Mouse (Mus musculus) midbrain, postnatal 0 days (tissue): ENCODE measurements around the gene Padi6. TPM values are rescaled to one million over a fixed set of nuclear protein-coding genes. Genes with fewer than 3 reads are reported as not detected.

ENCODE experiments used
- ATAC-seq: fragments of 200-750 bp; cut with Nextera tagmentation; 2 replicates; pipeline ENCODE4 v1.8.0; 2017; ENCODE audit warnings: moderate number of reproducible peaks, mild to moderate bottlenecking, moderate TSS enrichment, moderate library complexity; ENCODE audit not compliant: low FRiP score
- DNase-seq: peaks from one replicate; pipeline ENCODE4 v3.0.0-alpha.2; 2015; ENCODE audit warnings: low spot score
- H3K27ac ChIP-seq: fragments of 300-500 bp; sonication (generic); 2 replicates; pipeline ENCODE4 v1.5.1; 2014; ENCODE audit warnings: low read depth, mild to moderate bottlenecking, low read length, mixed read lengths
- H3K27me3 ChIP-seq: fragments of 300-500 bp; sonication (generic); 2 replicates; pipeline ENCODE4 v1.6.1; 2014; ENCODE audit warnings: low read length, control low read depth, mixed read lengths; ENCODE audit not compliant: insufficient read depth
- H3K36me3 ChIP-seq: fragments of 300-500 bp; sonication (generic); 2 replicates; pipeline ENCODE4 v1.6.1; 2014; ENCODE audit warnings: low read length, control low read depth, mixed read lengths; ENCODE audit not compliant: insufficient read depth
- H3K4me1 ChIP-seq: fragments of 300-500 bp; sonication (generic); 2 replicates; pipeline ENCODE4 v1.6.1; 2014; ENCODE audit warnings: mild to moderate bottlenecking, control low read depth, antibody characterized with exemption, low read length, mixed read lengths; ENCODE audit not compliant: insufficient read depth
- H3K4me2 ChIP-seq: fragments of 300-500 bp; sonication (generic); 2 replicates; pipeline ENCODE4 v1.6.1; 2014; ENCODE audit warnings: low read depth, mild to moderate bottlenecking, low read length, mixed read lengths; ENCODE audit not compliant: poor library complexity, severe bottlenecking
- H3K4me3 ChIP-seq: fragments of 300-500 bp; sonication (generic); 2 replicates; pipeline ENCODE4 v1.5.1; 2014; ENCODE audit warnings: low read depth, mild to moderate bottlenecking, low read length, moderate library complexity
- H3K9ac ChIP-seq: fragments of 300-500 bp; sonication (generic); replicated peaks from 2 replicates; pipeline ENCODE4 v1.6.1; 2014; ENCODE audit warnings: mild to moderate bottlenecking, low read length, moderate library complexity, mixed read lengths; ENCODE audit not compliant: poor library complexity, severe bottlenecking
- H3K9me3 ChIP-seq: fragments of 300-500 bp; sonication (generic); 2 replicates; pipeline ENCODE4 v1.6.1; 2016; ENCODE audit warnings: low read length, control low read depth
- CTCF ChIP-seq: IDR thresholded peaks from 2 replicates; pipeline ENCODE4 v1.5.1; 2016; ENCODE audit warnings: antibody characterized with exemption, mild to moderate bottlenecking
- WGBS: fragments of 180-500 bp; shearing (Covaris S2); extraction: QIAGEN DNeasy Blood & Tissue Kit; methylation state at CpG from one replicate; pipeline ENCODE4 v1.1.7; 2014; 5-methylcytosine and 5-hydroxymethylcytosine counted together
- polyA plus RNA-seq: library from polyadenylated mRNA; unstranded; fragments of >200 nt; fragmentation: Nextera tagmentation; extraction: Ambion mirVana; gene quantifications from 2 replicates; pipeline ENCODE4 v1.2.1, GENCODE M21; 2015
- total RNA-seq: library from RNA; depleted of rRNA; stranded (reverse); fragments of >200 nt; gene quantifications from 2 replicates; pipeline ENCODE4 v1.2.3, GENCODE M21; 2014

The Padi6 gene
- total and polyA plus RNA-seq, 2 experiments from 2014 or later = 0.10 TPM; not detected in 1

GRCm38 (mm10) chr4:140704166-140704565, 38.3 kb downstream of the Padi6 start:
- H3K27me3 ChIP-seq = peaks cover 5% of the 10 kb centered on the region; the same call in 1 of the 2 replicates
- peaks cover 6% of the 10 kb centered on the region; the same call in 1 of the 2 replicates for H3K4me1 ChIP-seq
- no peak overlapping the region for H3K27ac ChIP-seq
- H3K36me3 ChIP-seq = peaks cover 9% of the 10 kb centered on the region
- no peak overlapping the region for H3K4me3 ChIP-seq
- DNase-seq (no peak), ATAC-seq (no peak)
- no peak overlapping the region for H3K9ac ChIP-seq
- TF ChIP-seq CTCF = no peak
- H3K4me2 ChIP-seq = no peak overlapping the region
- WGBS = 24% methylated on average over 4 of the region's 4 CpGs
- H3K9me3 ChIP-seq = no peaks in the 10 kb centered on the region

- DNase-seq = no peak
- peak overlapping the region; percentile 82; the same call in 1 of the 2 replicates for H3K27ac ChIP-seq
- 6% methylated on average over 8 of the region's 8 CpGs for WGBS
- peaks cover 3% of the 10 kb centered on the region for H3K36me3 ChIP-seq
- no peaks in the 10 kb centered on the region for H3K9me3 ChIP-seq
- H3K4me2 ChIP-seq = peak overlapping the region; percentile 79
- H3K9ac ChIP-seq = peak overlapping the region; percentile 82; the same call in 1 of the 2 replicates
- H3K4me3 ChIP-seq = peak overlapping the region; percentile 88; the same call in 1 of the 2 replicates
- no peak for ATAC-seq
- peaks cover 8% of the 10 kb centered on the region; the same call in 1 of the 2 replicates for H3K27me3 ChIP-seq
- peaks cover 6% of the 10 kb centered on the region; the same call in 1 of the 2 replicates for H3K4me1 ChIP-seq
- no peak for TF ChIP-seq CTCF
These were observed 38.8 kb downstream of the Padi6 start for GRCm38 (mm10) chr4:140703636-140704035.

- WGBS = 1% methylated on average over 39 of the region's 68 CpGs
- Histone ChIP-seq H3K4me2 (peak overlapping the region; percentile 79), H3K9me3 (no peaks in the 10 kb centered on the region), H3K27me3 (peaks cover 14% of the 10 kb centered on the region; the same call in 1 of the 2 replicates), H3K4me1 (peaks cover 6% of the 10 kb centered on the region; the same call in 1 of the 2 replicates), H3K9ac (peak overlapping the region; percentile 82), H3K36me3 (no peaks in the 10 kb centered on the region), H3K27ac (peak overlapping the region; percentile 82), H3K4me3 (peak overlapping the region; percentile 88)
- TF ChIP-seq CTCF = no peak
- DNase-seq (peak; percentile 83), ATAC-seq (peak; percentile 71)
These were observed 39.7 kb downstream of the Padi6 start for GRCm38 (mm10) chr4:140702611-140703327.

- no peak for TF ChIP-seq CTCF
- Histone ChIP-seq H3K4me3 (peak overlapping the region; percentile 88), H3K9me3 (no peaks in the 10 kb centered on the region), H3K4me1 (peaks cover 6% of the 10 kb centered on the region; the same call in 1 of the 2 replicates), H3K4me2 (peak overlapping the region; percentile 79), H3K27ac (peak overlapping the region; percentile 82), H3K9ac (peak overlapping the region; percentile 82), H3K27me3 (peaks cover 14% of the 10 kb centered on the region; the same call in 1 of the 2 replicates), H3K36me3 (no peaks in the 10 kb centered on the region)
- ATAC-seq (0 out of 2 replicates have a peak, but pooled peaks have one; percentile 14), DNase-seq (peak; percentile 56)
- under 1% methylated on average over 41 of the region's 107 CpGs for WGBS
These were observed 40.5 kb downstream of the Padi6 start for GRCm38 (mm10) chr4:140701716-140702561.

- Histone ChIP-seq H3K4me3 (peak overlapping the region; percentile 88), H3K9me3 (no peaks in the 10 kb centered on the region), H3K27me3 (peaks cover 14% of the 10 kb centered on the region; the same call in 1 of the 2 replicates), H3K27ac (peak overlapping the region; percentile 82), H3K4me1 (peaks cover 6% of the 10 kb centered on the region; the same call in 1 of the 2 replicates), H3K36me3 (no peaks in the 10 kb centered on the region), H3K4me2 (peak overlapping the region; percentile 79), H3K9ac (peak overlapping the region; percentile 82)
- ATAC-seq (peak; percentile 80), DNase-seq (peak; percentile 79)
- 1% methylated on average over 60 of the region's 61 CpGs for WGBS
- peak; percentile 36 for TF ChIP-seq CTCF
These were observed 41.3 kb downstream of the Padi6 start for GRCm38 (mm10) chr4:140701049-140701715.
